Mouse (Mus musculus) mesoderm, embryonic 11.5 days (tissue): Measurements from ENCODE around the gene Tbx21.

ENCODE experiments used
- DNase-seq: peaks from one replicate; pipeline ENCODE4 v3.0.0-alpha.2; 2012; ENCODE audit warnings: low read depth, low spot score

Gene Tbx21

GRCm38 (mm10) chr11:97132185-97132584, 17.1 kb upstream of the Tbx21 start:
- no peak for DNase-seq

- no peak for DNase-seq
Observed at GRCm38 (mm10) chr11:97131683-97132082, 16.6 kb upstream of the Tbx21 start.

GRCm38 (mm10) chr11:97130318-97130717, 15.2 kb upstream of the Tbx21 start:
- no peak for DNase-seq

- DNase-seq: no peak
Observed at GRCm38 (mm10) chr11:97128956-97129355, 13.8 kb upstream of the Tbx21 start.

GRCm38 (mm10) chr11:97127470-97128223, 12.5 kb upstream of the Tbx21 start:
- no peak for DNase-seq

GRCm38 (mm10) chr11:97126645-97127468, 11.7 kb upstream of the Tbx21 start:
- DNase-seq: no peak

- no peak for DNase-seq
Observed at GRCm38 (mm10) chr11:97124266-97125036, 9.3 kb upstream of the Tbx21 start.

- DNase-seq: no peak
Observed at GRCm38 (mm10) chr11:97123282-97123890, 8.3 kb upstream of the Tbx21 start.

GRCm38 (mm10) chr11:97120641-97121040, 5.5 kb upstream of the Tbx21 start:
- no peak for DNase-seq

- no peak for DNase-seq
Observed at GRCm38 (mm10) chr11:97120221-97120620, 5.1 kb upstream of the Tbx21 start.

- no peak for DNase-seq
Observed at GRCm38 (mm10) chr11:97115797-97116196, 666 bp upstream of the Tbx21 start.

GRCm38 (mm10) chr11:97112519-97113125, 2.5 kb downstream of the Tbx21 start:
- no peak for DNase-seq

GRCm38 (mm10) chr11:97108976-97109375, 6.2 kb downstream of the Tbx21 start:
- DNase-seq: no peak

- DNase-seq: no peak
Observed at GRCm38 (mm10) chr11:97104091-97104483, 11.0 kb downstream of the Tbx21 start.

- DNase-seq: no peak
Observed at GRCm38 (mm10) chr11:97103163-97104090, 11.7 kb downstream of the Tbx21 start.

- DNase-seq: peak; percentile 63
Observed at GRCm38 (mm10) chr11:97101722-97102121, 13.4 kb downstream of the Tbx21 start.

GRCm38 (mm10) chr11:97098791-97099190, 16.3 kb downstream of the Tbx21 start:
- no peak for DNase-seq

GRCm38 (mm10) chr11:97094600-97094999, 20.5 kb downstream of the Tbx21 start:
- DNase-seq: no peak

- DNase-seq: no peak
Observed at GRCm38 (mm10) chr11:97086365-97086764, 28.8 kb downstream of the Tbx21 start.
